ENCODE assay signal across 23 mouse cellular contexts in genomic region chr10:39433893-39434292, GRCm38 (mm10).
DNase-seq lines count a peak whose midpoint lies in the region; ATAC-seq lines count a peak whose summit lies in the region.
"Had no signal": no experiment of that assay in that cellular context is flagged by ENCODE, and none has a peak within 500 bp of the region (broad histone marks: within the 10 kb centered on the region; RNA-seq: fewer than 3 reads in every experiment).

No protein-coding gene starts in this region.

- H3K4me1 ChIP-seq in megakaryocyte, embryonic 14.5 days, result peaks cover 98% of the 10 kb centered on the region

- no peak for ATAC-seq in megakaryocyte, adult 5-6 weeks (ENCODE audit: poor library complexity, severe bottlenecking)
- ATAC-seq: activated CD4-positive, CD25-positive, alpha-beta regulatory T cell, adult 4 months; forebrain, embryonic 13.5 days; forebrain, embryonic 15.5 days; forebrain, postnatal 0 days; Patski had no signal

- peak; percentile 2 for DNase-seq in adrenal gland, postnatal 14 days
- DNase-seq in adrenal gland, adult 18-20 months (ENCODE audit: low spot score in 2 of 2), result no peak
- DNase-seq in induced T-regulatory cell, adult 2 months (ENCODE audit: low read depth), result peak; percentile 59
- no peak for DNase-seq in liver
- no peak for DNase-seq in left cerebral cortex, adult 8-10 months (ENCODE audit: low spot score in 2 of 2)
- DNase-seq: adrenal gland, adult 2 months; adrenal gland, postnatal 10 days; adrenal gland, postnatal 36 days; cerebellum, adult 11-12 months; cerebellum, adult 2 months; cerebellum, adult 9-10 months; cerebellum, postnatal 10 days; forebrain, postnatal 0 days had no signal

- H3K36me3 ChIP-seq in megakaryocyte, embryonic 14.5 days (replicated peaks; ENCODE audit: low read length), result peaks cover 53% of the 10 kb centered on the region
- H3K36me3 ChIP-seq: embryonic facial prominence, embryonic 12.5 days; forebrain, embryonic 15.5 days had no signal

- no peaks in the 10 kb centered on the region for H3K9me3 ChIP-seq in megakaryocyte, embryonic 14.5 days
- H3K9me3 ChIP-seq: embryonic facial prominence, embryonic 10.5 days; embryonic facial prominence, embryonic 12.5 days; forebrain, embryonic 13.5 days; forebrain, embryonic 15.5 days; G1E had no signal

- peak overlapping the region; percentile 76 for H3K4me3 ChIP-seq in megakaryocyte, embryonic 14.5 days (replicated peaks)
- H3K4me3 ChIP-seq: embryonic facial prominence, embryonic 10.5 days; embryonic facial prominence, embryonic 12.5 days; forebrain, embryonic 13.5 days; forebrain, embryonic 15.5 days had no signal

- H3K27me3 ChIP-seq in megakaryocyte, embryonic 14.5 days (replicated peaks), result no peaks in the 10 kb centered on the region
- H3K27me3 ChIP-seq: CH12.LX; embryonic facial prominence, embryonic 12.5 days; forebrain, embryonic 13.5 days; forebrain, embryonic 15.5 days; Patski had no signal

Comparison
In these comparisons a context has a peak if more than half of its experiments do, and no peak if none do; other contexts are left out.
1. DNase-seq: peak in adrenal gland, postnatal 14 days (single experiment) and induced T-regulatory cell, adult 2 months (single experiment); none in adrenal gland, adult 18-20 months (0 of 2), liver (single experiment) and left cerebral cortex, adult 8-10 months (0 of 2).